Mouse (Mus musculus) G1E (cell line): ENCODE measurements around the gene Rasgef1b.

ENCODE experiments used
- CTCF ChIP-seq: IDR thresholded peaks from 2 replicates; pipeline ENCODE4 v1.5.1; 2012; ENCODE audit warnings: low read depth, low read length, inconsistent platforms, mixed read lengths
- GATA1 ChIP-seq: IDR thresholded peaks from 2 replicates; pipeline ENCODE4 v1.6.1; 2012; ENCODE audit warnings: borderline replicate concordance, low read length, inconsistent platforms, mixed read lengths
- GATA2 ChIP-seq: IDR thresholded peaks from 2 replicates; pipeline ENCODE4 v1.6.1; 2012; ENCODE audit warnings: low read depth, low read length, inconsistent platforms, borderline replicate concordance
- POLR2AphosphoS5 ChIP-seq: IDR thresholded peaks from 2 replicates; pipeline ENCODE4 v1.6.1; 2012; ENCODE audit warnings: low read depth, low read length, inconsistent platforms; ENCODE audit not compliant: insufficient replicate concordance
- TAL1 ChIP-seq: conservative IDR thresholded peaks from 2 replicates; pipeline ENCODE4 v1.6.1; 2012; ENCODE audit warnings: low read depth, low read length, inconsistent platforms, mixed read lengths

DNA sequence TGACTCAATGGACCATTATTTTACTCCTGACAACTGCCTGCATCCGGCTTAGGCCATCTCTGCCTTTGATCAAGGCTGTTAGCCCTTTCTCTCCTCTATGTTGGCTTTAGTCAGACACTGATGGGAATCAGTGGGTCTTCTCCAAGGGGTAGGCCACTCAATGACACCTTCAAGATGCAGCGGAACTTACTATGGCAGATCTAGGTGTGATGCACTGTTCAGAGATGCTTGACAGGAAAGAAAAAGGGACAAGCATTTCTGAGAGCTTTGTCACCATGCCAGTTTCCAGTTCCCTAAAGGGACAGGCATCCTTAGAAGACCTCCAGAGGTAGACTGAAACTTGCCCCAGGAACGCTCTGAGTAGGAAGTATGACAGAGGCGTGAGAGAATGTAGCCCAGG lies 306.0 kb downstream of the Rasgef1b start:
- no peak for TF ChIP-seq CTCF
- TF ChIP-seq GATA2: no peak
- TF ChIP-seq GATA1: no peak
- TF ChIP-seq TAL1: no peak
- TF ChIP-seq POLR2AphosphoS5: no peak
